ENCODE assay signal across 33 mouse cellular contexts in genomic region chr5:3324116-3324515, GRCm38 (mm10).
"Had no signal": no experiment of that assay in that cellular context is flagged by ENCODE, and none has a peak within 500 bp of the region (broad histone marks: within the 10 kb centered on the region; RNA-seq: fewer than 3 reads in every experiment).

No protein-coding gene starts in this region.

- H3K4me3 ChIP-seq: heart, embryonic 13.5 days; heart, embryonic 15.5 days; hindbrain, embryonic 10.5 days; hindbrain, embryonic 12.5 days; hindbrain, embryonic 13.5 days; hindbrain, embryonic 15.5 days; intestine, embryonic 15.5 days; kidney, embryonic 15.5 days; layer of hippocampus, adult 2 months; left cerebral cortex, adult 2 months had no signal

- H3K9me3 ChIP-seq: heart, embryonic 13.5 days; heart, embryonic 15.5 days; hindbrain, embryonic 10.5 days; hindbrain, embryonic 12.5 days; hindbrain, embryonic 13.5 days; hindbrain, embryonic 15.5 days; intestine, embryonic 15.5 days; kidney, embryonic 15.5 days had no signal

- H3K4me2 ChIP-seq: heart, embryonic 13.5 days; heart, embryonic 15.5 days; hindbrain, embryonic 12.5 days; hindbrain, embryonic 13.5 days; hindbrain, embryonic 14.5 days; hindbrain, embryonic 15.5 days; intestine, embryonic 15.5 days; kidney, embryonic 15.5 days had no signal

- H3K27ac ChIP-seq: heart, embryonic 13.5 days; heart, embryonic 15.5 days; hindbrain, embryonic 10.5 days; hindbrain, embryonic 12.5 days; hindbrain, embryonic 13.5 days; hindbrain, embryonic 14.5 days; hindbrain, embryonic 15.5 days; hindbrain, postnatal 0 days; intestine, embryonic 15.5 days; kidney, embryonic 15.5 days; kidney, postnatal 0 days; layer of hippocampus, adult 2 months; left cerebral cortex, adult 2 months had no signal

- ATAC-seq: hindbrain, embryonic 16.5 days; hindbrain, postnatal 0 days; inflammation-experienced regulatory T-cells, adult 6 months; intestine, embryonic 15.5 days; intestine, embryonic 16.5 days; intestine, postnatal 0 days had no signal

- H3K4me1 ChIP-seq: hindbrain, embryonic 10.5 days; hindbrain, embryonic 12.5 days; hindbrain, embryonic 15.5 days; intestine, embryonic 15.5 days; kidney, embryonic 15.5 days had no signal

- H3K9ac ChIP-seq: heart, embryonic 13.5 days; heart, embryonic 15.5 days; hindbrain, embryonic 12.5 days; hindbrain, embryonic 13.5 days; hindbrain, embryonic 14.5 days; hindbrain, embryonic 15.5 days; intestine, embryonic 15.5 days; kidney, embryonic 15.5 days had no signal

- H3K36me3 ChIP-seq: heart, embryonic 13.5 days; heart, embryonic 15.5 days; hindbrain, embryonic 10.5 days; hindbrain, embryonic 12.5 days; hindbrain, embryonic 13.5 days; hindbrain, embryonic 15.5 days; intestine, embryonic 15.5 days; kidney, embryonic 15.5 days had no signal

- DNase-seq: heart, postnatal 10 days; heart, postnatal 14 days; heart, postnatal 36 days; heart, postnatal 4 days; kidney, adult 11 months; kidney, adult 18-20 months; kidney, adult 2 months; kidney, adult 8-10 months; kidney, adult 9 months; kidney, postnatal 10 days; kidney, postnatal 14 days; kidney, postnatal 25 days; kidney, postnatal 36 days; kidney, postnatal 4 days; layer of hippocampus, adult 9-11 months; layer of hippocampus, postnatal 36 days had no signal

- H3K27me3 ChIP-seq: heart, embryonic 13.5 days; heart, embryonic 15.5 days; hindbrain, embryonic 12.5 days; hindbrain, embryonic 13.5 days; hindbrain, embryonic 15.5 days; intestine, embryonic 15.5 days; kidney, embryonic 15.5 days had no signal
